Mouse (Mus musculus) kidney, embryonic 16.5 days (tissue): ENCODE data around the gene Itga4. TPM values are rescaled to one million over a fixed set of nuclear protein-coding genes. Genes with fewer than 3 reads are reported as not detected.

Source experiments
- ATAC-seq: fragments of 200-750 bp; cut with Nextera tagmentation; 2 replicates; pipeline ENCODE4 v1.8.0; 2017; ENCODE audit warnings: moderate TSS enrichment; ENCODE audit not compliant: low FRiP score, low TSS enrichment
- H3K27ac ChIP-seq: fragments of 300-500 bp; sonication (generic); 2 replicates; pipeline ENCODE4 v1.5.1; 2014; ENCODE audit warnings: low read length
- H3K27me3 ChIP-seq: fragments of 300-500 bp; sonication (generic); 2 replicates; pipeline ENCODE4 v1.6.1; 2014; ENCODE audit warnings: low read length, control low read depth, mixed read lengths; ENCODE audit not compliant: insufficient read depth
- H3K36me3 ChIP-seq: fragments of 300-500 bp; sonication (generic); 2 replicates; pipeline ENCODE4 v1.6.1; 2014; ENCODE audit warnings: low read length, control low read depth, mixed read lengths; ENCODE audit not compliant: insufficient read depth
- H3K4me1 ChIP-seq: fragments of 300-500 bp; sonication (generic); 2 replicates; pipeline ENCODE4 v1.6.1; 2014; ENCODE audit warnings: low read length, control low read depth, mixed read lengths; ENCODE audit not compliant: insufficient read depth
- H3K4me2 ChIP-seq: fragments of 300-500 bp; sonication (generic); replicated peaks from 2 replicates; pipeline ENCODE4 v1.6.1; 2014; ENCODE audit warnings: low read depth, low read length
- H3K4me3 ChIP-seq: fragments of 300-500 bp; sonication (generic); 2 replicates; pipeline ENCODE4 v1.5.1; 2014; ENCODE audit warnings: mild to moderate bottlenecking, low read length
- H3K9ac ChIP-seq: fragments of 300-500 bp; sonication (generic); replicated peaks from 2 replicates; pipeline ENCODE4 v1.6.1; 2014; ENCODE audit warnings: low read length
- H3K9me3 ChIP-seq: fragments of 300-500 bp; sonication (generic); 2 replicates; pipeline ENCODE4 v1.6.1; 2016; ENCODE audit warnings: low read length, control low read depth
- WGBS: fragments of 180-500 bp; shearing (Covaris S2); extraction: QIAGEN DNeasy Blood & Tissue Kit; methylation state at CpG from one replicate; pipeline ENCODE4 v1.1.7; 2014; 5-methylcytosine and 5-hydroxymethylcytosine counted together
- polyA plus RNA-seq: library from polyadenylated mRNA; unstranded; fragments of >200 nt; fragmentation: Nextera tagmentation; extraction: Ambion mirVana; gene quantifications from 2 replicates; pipeline ENCODE4 v1.2.1, GENCODE M21; 2015

Gene Itga4
- polyA plus RNA-seq, 1 experiment from 2014 or later: 4.2 TPM

GRCm38 (mm10) chr2:79339003-79339402 lies 83.8 kb downstream of the Itga4 start:
- Histone ChIP-seq H3K9ac (no peak overlapping the region), H3K36me3 (no peaks in the 10 kb centered on the region), H3K9me3 (no peaks in the 10 kb centered on the region), H3K4me2 (no peak overlapping the region), H3K4me1 (no peaks in the 10 kb centered on the region), H3K4me3 (no peak overlapping the region), H3K27ac (no peak overlapping the region), H3K27me3 (no peaks in the 10 kb centered on the region)
- ATAC-seq: no peak
- WGBS: 69% methylated on average over 1 of the region's 1 CpGs

- H3K4me2 ChIP-seq: no peak overlapping the region
- 82% methylated on average over 8 of the region's 8 CpGs for WGBS
- no peaks in the 10 kb centered on the region for H3K4me1 ChIP-seq
- no peak for ATAC-seq
- no peak overlapping the region for H3K4me3 ChIP-seq
- no peaks in the 10 kb centered on the region for H3K9me3 ChIP-seq
- no peak overlapping the region for H3K9ac ChIP-seq
- H3K27me3 ChIP-seq: no peaks in the 10 kb centered on the region
- H3K27ac ChIP-seq: no peak overlapping the region
- H3K36me3 ChIP-seq: no peaks in the 10 kb centered on the region
These were observed 87.9 kb downstream of the Itga4 start for GRCm38 (mm10) chr2:79343115-79343514.

- Histone ChIP-seq H3K4me3 (no peak overlapping the region), H3K36me3 (no peaks in the 10 kb centered on the region), H3K27me3 (no peaks in the 10 kb centered on the region), H3K27ac (no peak overlapping the region), H3K9me3 (no peaks in the 10 kb centered on the region), H3K4me1 (no peaks in the 10 kb centered on the region), H3K4me2 (no peak overlapping the region), H3K9ac (no peak overlapping the region)
- WGBS: 86% methylated on average over 6 of the region's 6 CpGs
- no peak for ATAC-seq
These were observed 96.2 kb downstream of the Itga4 start for GRCm38 (mm10) chr2:79351179-79352099.

- no peaks in the 10 kb centered on the region for H3K4me1 ChIP-seq
- ATAC-seq: no peak
- no peak overlapping the region for H3K9ac ChIP-seq
- H3K27me3 ChIP-seq: no peaks in the 10 kb centered on the region
- no peak overlapping the region for H3K27ac ChIP-seq
- H3K4me2 ChIP-seq: no peak overlapping the region
- no peaks in the 10 kb centered on the region for H3K36me3 ChIP-seq
- no peaks in the 10 kb centered on the region for H3K9me3 ChIP-seq
- 84% methylated on average over 4 of the region's 4 CpGs for WGBS
- H3K4me3 ChIP-seq: no peak overlapping the region
These were observed 97.0 kb downstream of the Itga4 start for GRCm38 (mm10) chr2:79352100-79352802.

- no peaks in the 10 kb centered on the region for H3K4me1 ChIP-seq
- no peak overlapping the region for H3K27ac ChIP-seq
- no peaks in the 10 kb centered on the region for H3K36me3 ChIP-seq
- no peak overlapping the region for H3K9ac ChIP-seq
- WGBS: 89% methylated on average over 16 of the region's 16 CpGs
- H3K4me2 ChIP-seq: no peak overlapping the region
- no peak for ATAC-seq
- H3K4me3 ChIP-seq: no peak overlapping the region
- no peaks in the 10 kb centered on the region for H3K9me3 ChIP-seq
- H3K27me3 ChIP-seq: no peaks in the 10 kb centered on the region
These were observed 99.5 kb downstream of the Itga4 start for GRCm38 (mm10) chr2:79354773-79355172.

GRCm38 (mm10) chr2:79357835-79358234 lies 102.6 kb downstream of the Itga4 start:
- H3K4me3 ChIP-seq: no peak overlapping the region
- no peak overlapping the region for H3K27ac ChIP-seq
- no peaks in the 10 kb centered on the region for H3K27me3 ChIP-seq
- H3K4me1 ChIP-seq: no peaks in the 10 kb centered on the region
- no peaks in the 10 kb centered on the region for H3K9me3 ChIP-seq
- no peak overlapping the region for H3K4me2 ChIP-seq
- no peak for ATAC-seq
- no peak overlapping the region for H3K9ac ChIP-seq
- WGBS: 87% methylated on average over 3 of the region's 3 CpGs
- H3K36me3 ChIP-seq: no peaks in the 10 kb centered on the region

GRCm38 (mm10) chr2:79362029-79362428 lies 106.8 kb downstream of the Itga4 start:
- Histone ChIP-seq H3K27me3 (no peaks in the 10 kb centered on the region), H3K4me3 (no peak overlapping the region), H3K4me2 (no peak overlapping the region), H3K9me3 (no peaks in the 10 kb centered on the region), H3K4me1 (no peaks in the 10 kb centered on the region), H3K36me3 (no peaks in the 10 kb centered on the region), H3K9ac (no peak overlapping the region), H3K27ac (no peak overlapping the region)
- ATAC-seq: no peak
- 71% methylated on average over 6 of the region's 6 CpGs for WGBS

GRCm38 (mm10) chr2:79363920-79364319 lies 108.7 kb downstream of the Itga4 start:
- no peaks in the 10 kb centered on the region for H3K36me3 ChIP-seq
- H3K9ac ChIP-seq: no peak overlapping the region
- no peaks in the 10 kb centered on the region for H3K4me1 ChIP-seq
- no peak for ATAC-seq
- H3K4me2 ChIP-seq: no peak overlapping the region
- H3K4me3 ChIP-seq: no peak overlapping the region
- 75% methylated on average over 6 of the region's 6 CpGs for WGBS
- H3K27me3 ChIP-seq: no peaks in the 10 kb centered on the region
- no peaks in the 10 kb centered on the region for H3K9me3 ChIP-seq
- no peak overlapping the region for H3K27ac ChIP-seq

- no peak overlapping the region for H3K9ac ChIP-seq
- H3K27me3 ChIP-seq: no peaks in the 10 kb centered on the region
- WGBS: 80% methylated on average over 18 of the region's 18 CpGs
- H3K36me3 ChIP-seq: no peaks in the 10 kb centered on the region
- no peaks in the 10 kb centered on the region for H3K9me3 ChIP-seq
- H3K4me2 ChIP-seq: no peak overlapping the region
- no peak for ATAC-seq
- no peak overlapping the region for H3K27ac ChIP-seq
- no peak overlapping the region for H3K4me3 ChIP-seq
- 0 out of 2 replicates have a peak, but pooled peaks cover 4% of the 10 kb centered on the region for H3K4me1 ChIP-seq
These were observed 112.5 kb downstream of the Itga4 start for GRCm38 (mm10) chr2:79367451-79368450.
